Mouse (Mus musculus) lung, adult 2 months (tissue): ENCODE results near the gene Scn9a. TPM values are rescaled to one million over a fixed set of nuclear protein-coding genes. Genes with fewer than 3 reads are reported as not detected.

Experiments used
- DNase-seq: peaks from one replicate; pipeline ENCODE4 v3.0.0; 2022
- H3K4me1 ChIP-seq: fragments of 200-500 bp; 2 replicates; pipeline ENCODE4 v1.6.1; 2011; ENCODE audit warnings: low read length; ENCODE audit not compliant: control insufficient read depth, insufficient read depth
- H3K4me3 ChIP-seq: fragments of 200-500 bp; replicated peaks from 2 replicates; pipeline ENCODE3; 2011; ENCODE audit warnings: low read depth, mild to moderate bottlenecking, control low read depth, low read length; ENCODE audit errors: extremely low read depth
- CTCF ChIP-seq: fragments of 200-500 bp; IDR thresholded peaks from 2 replicates; pipeline ENCODE4 v1.5.1; 2011; ENCODE audit warnings: mild to moderate bottlenecking, low read length, control low read depth; ENCODE audit not compliant: insufficient read depth
- POLR2A ChIP-seq: fragments of 200-500 bp; IDR thresholded peaks from 2 replicates; pipeline ENCODE4 v1.6.1; 2011; ENCODE audit warnings: low read depth, mild to moderate bottlenecking, control low read depth, low read length, borderline replicate concordance; ENCODE audit errors: extremely low read depth
- WGBS: fragments of 180-500 bp; shearing (Covaris S2); methylation state at CpG from one replicate; pipeline ENCODE4 v1.1.7; 2018; 5-methylcytosine and 5-hydroxymethylcytosine counted together
- polyA plus RNA-seq: library from polyadenylated mRNA; depleted of rRNA; stranded (reverse); fragments of >200 nt; gene quantifications from 2 replicates; pipeline ENCODE4 v1.2.3, GENCODE M21; 2012

Gene Scn9a
- polyA plus RNA-seq, 1 experiment, result 0.01 TPM

DNA sequence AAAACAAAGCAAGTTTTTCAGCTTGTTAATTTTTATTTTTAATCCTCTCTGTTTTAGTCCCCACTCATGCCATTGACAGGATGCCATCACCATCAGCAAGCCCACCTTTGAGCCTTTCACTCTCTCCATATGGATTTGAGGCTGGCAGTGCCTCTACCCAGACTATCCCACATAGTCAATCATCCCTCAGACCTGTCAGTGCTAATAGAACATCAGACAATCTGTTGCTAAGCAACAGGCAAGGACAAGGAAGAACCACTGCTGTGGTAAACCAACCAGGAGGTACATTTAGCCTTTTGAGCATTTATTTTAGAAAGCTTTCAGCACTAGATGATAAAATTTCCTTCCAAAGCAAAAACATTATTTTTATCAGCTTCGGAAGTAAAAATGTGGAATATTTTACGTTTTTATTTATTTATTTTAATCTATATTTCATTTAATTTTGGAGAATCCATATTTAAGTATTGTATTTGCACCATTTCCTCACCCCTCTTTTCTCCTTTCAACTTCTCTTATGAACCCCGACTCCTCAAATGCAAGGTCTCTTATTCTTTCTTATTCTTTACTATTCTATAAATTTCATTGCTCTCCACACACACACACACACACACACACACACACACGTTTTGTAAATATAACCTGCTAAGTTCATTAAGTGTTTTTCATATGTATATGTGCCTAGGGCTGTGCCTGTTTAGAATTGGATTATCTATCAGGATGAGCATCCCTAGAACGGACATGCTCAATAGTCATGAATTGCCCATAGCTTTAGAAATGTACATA lies 54.5 kb downstream of the Scn9a start:
- TF ChIP-seq CTCF (no peak), POLR2A (no peak)
- WGBS, result 60% methylated on average over 5 of the region's 5 CpGs
- Histone ChIP-seq H3K4me1 (no peaks in the 10 kb centered on the region), H3K4me3 (no peak overlapping the region)
- no peak for DNase-seq

DNA sequence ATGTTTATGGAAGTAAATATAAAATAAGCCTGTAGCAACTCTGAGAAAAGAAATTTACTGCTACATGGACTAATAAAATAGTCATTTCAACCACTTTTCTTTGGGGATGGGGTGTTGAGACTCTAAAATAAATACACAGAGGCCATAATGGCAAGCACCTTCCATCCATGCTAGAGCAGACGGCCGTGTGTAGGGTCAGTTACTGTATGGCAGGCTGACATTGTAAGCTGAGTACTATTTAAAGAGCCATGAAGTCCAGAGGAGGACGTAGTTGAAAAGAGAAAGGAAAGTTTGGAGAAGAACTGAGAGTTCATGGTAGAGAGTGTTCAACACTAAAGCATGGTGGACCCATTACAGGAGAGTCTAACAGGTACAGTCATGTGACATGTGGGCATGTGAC lies 86.5 kb downstream of the Scn9a start:
- no peak for DNase-seq
- 66% methylated on average over 3 of the region's 3 CpGs for WGBS
- TF ChIP-seq CTCF (no peak), POLR2A (no peak)
- no peak overlapping the region for H3K4me3 ChIP-seq
- H3K4me1 ChIP-seq, result no peaks in the 10 kb centered on the region

DNA sequence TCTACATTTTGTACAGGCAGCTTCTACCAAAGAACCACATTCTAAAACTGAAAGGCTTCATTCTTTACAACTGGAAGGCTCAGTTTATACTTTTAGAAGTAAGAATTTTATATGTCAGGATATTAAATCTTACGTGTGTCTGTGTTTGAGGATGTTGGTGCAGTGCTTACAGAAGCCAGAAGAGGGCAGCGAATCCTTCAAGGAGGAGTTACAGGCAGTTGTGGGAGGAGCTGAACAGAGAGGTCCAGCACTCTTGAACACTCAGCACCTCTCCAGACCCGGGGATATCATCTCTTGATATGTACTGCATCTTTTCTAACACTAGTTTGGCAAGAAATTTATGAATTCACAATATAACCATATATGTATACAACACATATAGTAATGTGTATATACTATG lies 114.8 kb downstream of the Scn9a start:
- TF ChIP-seq POLR2A, result no peak
- no peak for TF ChIP-seq CTCF
- Histone ChIP-seq H3K4me1 (no peaks in the 10 kb centered on the region), H3K4me3 (no peak overlapping the region)
- 58% methylated on average over 3 of the region's 3 CpGs for WGBS
- no peak for DNase-seq

DNA sequence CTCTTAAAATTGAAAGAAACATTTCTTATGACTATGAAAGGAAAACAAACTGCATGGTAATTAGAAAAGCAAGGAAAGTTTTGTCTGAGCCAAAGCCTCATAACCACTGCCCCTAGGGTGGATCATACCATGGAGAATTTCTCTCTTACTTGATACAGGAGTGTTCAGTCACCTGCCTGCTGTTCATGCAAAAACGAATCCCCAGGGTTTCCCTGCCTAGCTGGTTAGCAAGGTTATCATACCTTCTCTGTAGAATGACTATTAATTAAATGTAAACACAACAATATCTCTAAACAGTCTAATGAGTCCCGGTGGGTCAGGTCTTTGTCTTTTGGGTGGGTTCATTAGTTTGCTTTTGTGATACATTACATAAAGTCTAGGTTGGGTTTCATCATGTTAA lies 123.3 kb downstream of the Scn9a start:
- whole genome bisulfite sequencing, result 58% methylated on average over 2 of the region's 2 CpGs
- no peak for TF ChIP-seq CTCF
- no peak for TF ChIP-seq POLR2A
- DNase-seq, result no peak
- Histone ChIP-seq H3K4me3 (no peak overlapping the region), H3K4me1 (no peaks in the 10 kb centered on the region)

DNA sequence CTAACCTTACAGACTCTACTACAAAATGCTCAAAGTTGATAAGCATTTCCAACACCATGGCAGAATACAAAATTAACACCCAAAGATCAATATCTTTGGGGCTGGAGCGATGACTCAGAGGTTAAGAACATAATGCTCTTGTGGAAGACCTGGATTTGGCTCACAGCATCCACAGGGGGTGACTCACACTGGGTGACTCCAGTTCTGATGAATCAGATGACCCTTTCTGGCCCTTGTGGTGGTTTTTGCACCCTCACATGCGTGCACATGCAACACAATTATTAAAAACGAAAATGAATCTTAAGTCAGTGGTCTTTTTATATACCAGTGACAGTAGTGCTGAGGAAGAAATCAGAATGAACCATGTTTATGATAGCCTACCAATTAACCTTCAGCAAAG lies 126.7 kb downstream of the Scn9a start:
- H3K4me3 ChIP-seq, result no peak overlapping the region
- H3K4me1 ChIP-seq, result no peaks in the 10 kb centered on the region
- 65% methylated on average over 3 of the region's 3 CpGs for WGBS
- DNase-seq, result no peak
- no peak for TF ChIP-seq POLR2A
- TF ChIP-seq CTCF, result no peak

DNA sequence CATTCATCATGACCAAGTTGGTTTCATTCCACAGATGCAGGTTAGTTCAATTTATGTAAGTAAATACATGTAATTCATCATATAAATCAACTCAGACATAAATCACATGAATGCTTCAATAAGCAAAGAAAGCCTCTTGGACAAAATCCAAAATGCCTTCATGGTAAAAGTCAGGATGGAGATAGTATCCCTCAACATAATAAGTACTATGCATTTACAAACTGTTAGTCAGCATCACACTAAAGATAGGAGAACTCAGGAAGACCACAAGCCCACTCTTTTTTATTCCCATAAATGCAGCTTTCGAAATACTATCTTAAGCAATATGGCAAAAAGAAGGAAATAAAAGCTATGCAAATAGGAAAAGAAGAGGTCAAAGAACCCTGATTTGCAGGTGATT lies 127.1 kb downstream of the Scn9a start:
- DNase-seq, result no peak
- 76% methylated on average over 1 of the region's 1 CpGs for WGBS
- TF ChIP-seq CTCF (no peak), POLR2A (no peak)
- no peak overlapping the region for H3K4me3 ChIP-seq
- no peaks in the 10 kb centered on the region for H3K4me1 ChIP-seq

DNA sequence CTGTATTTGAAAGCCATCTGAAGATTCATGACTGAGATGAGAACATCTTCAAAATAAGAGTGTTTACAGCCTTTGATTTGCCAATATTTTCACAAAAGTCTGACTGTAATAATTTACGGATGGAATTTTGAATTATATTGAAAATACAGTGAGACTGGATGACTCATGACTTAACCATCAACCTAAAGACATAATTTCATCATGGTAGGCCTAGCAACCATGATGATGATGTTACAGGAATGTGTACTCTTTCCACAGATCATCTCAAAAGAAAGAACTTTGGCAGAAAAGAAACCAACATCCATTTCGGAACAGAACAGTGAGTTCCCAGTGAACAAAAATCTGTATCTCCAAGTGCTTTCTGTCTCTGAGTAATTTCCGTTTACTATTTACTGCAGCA lies 132.6 kb downstream of the Scn9a start:
- 82% methylated on average over 3 of the region's 3 CpGs for WGBS
- DNase-seq, result no peak
- Histone ChIP-seq H3K4me3 (no peak overlapping the region), H3K4me1 (no peaks in the 10 kb centered on the region)
- no peak for TF ChIP-seq POLR2A
- no peak for TF ChIP-seq CTCF

DNA sequence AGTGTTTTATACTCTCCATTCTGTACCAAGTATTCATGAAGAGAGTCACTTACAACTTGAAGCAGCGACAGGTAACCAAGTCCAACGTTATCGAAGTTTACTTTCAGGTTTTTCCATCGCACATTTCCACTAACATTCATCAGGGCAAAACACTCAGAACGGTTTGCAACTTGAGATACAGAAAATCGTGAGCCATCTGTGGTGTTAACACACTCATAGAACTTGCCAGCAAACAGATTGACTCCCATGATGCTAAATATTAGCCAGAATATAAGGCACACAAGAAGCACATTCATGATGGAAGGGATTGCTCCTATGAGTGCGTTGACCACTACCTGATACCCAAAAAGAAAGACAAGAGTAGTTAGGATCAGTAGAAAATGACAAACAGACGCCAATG lies 140.2 kb downstream of the Scn9a start:
- DNase-seq, result no peak
- no peak overlapping the region for H3K4me3 ChIP-seq
- no peak for TF ChIP-seq POLR2A
- TF ChIP-seq CTCF, result no peak
- WGBS, result 78% methylated on average over 8 of the region's 8 CpGs
- H3K4me1 ChIP-seq, result no peaks in the 10 kb centered on the region

DNA sequence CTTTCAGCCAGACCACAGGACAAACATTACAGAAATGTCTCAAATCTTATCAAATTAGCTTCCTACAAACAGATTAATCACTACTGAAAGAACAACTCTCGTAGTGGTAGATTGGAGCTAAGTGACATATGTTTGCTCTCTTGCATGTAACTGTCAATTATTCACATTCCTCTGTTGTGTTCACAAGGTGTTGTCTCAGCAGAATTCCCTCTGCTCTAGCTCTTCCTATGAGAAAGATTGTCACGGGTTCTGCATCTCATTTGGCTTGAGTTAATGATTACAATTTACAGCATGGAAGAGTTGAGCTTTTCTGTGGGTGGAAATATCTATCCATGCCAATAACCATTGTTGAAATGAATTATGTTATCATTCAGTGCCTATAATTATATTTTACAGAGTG lies 156.4 kb downstream of the Scn9a start:
- no peak for DNase-seq
- Histone ChIP-seq H3K4me3 (no peak overlapping the region), H3K4me1 (no peaks in the 10 kb centered on the region)
- WGBS, result 44% methylated on average over 2 of the region's 2 CpGs
- no peak for TF ChIP-seq CTCF
- TF ChIP-seq POLR2A, result no peak

DNA sequence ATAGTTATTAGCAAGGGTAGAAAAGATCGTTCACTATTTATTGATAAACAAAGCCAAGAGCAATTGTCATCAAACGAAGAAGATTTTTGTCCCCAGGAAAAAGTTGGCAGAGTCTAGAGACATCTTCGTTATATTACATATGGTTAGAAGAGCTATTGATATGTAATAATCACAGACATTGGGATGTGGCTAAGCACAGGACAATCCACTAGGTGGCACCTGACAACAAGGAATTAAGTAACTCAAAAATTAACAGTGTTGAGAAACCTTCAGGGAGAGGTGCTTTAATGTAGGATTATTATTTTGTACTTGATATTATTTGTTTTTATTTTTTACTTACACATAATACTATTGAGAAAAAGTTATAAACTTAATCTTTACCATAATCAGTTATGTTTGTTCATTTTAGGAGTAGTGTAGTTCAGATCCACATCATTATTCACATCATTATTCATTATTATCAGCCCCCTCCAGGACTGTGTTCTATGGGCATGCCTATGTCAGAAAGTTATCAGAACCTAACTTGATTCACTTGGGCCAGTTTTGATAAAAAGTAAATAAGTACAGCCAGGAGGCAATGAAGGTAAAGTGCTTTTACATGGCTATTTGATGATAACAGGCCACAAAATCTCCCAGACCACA lies 161.5 kb downstream of the Scn9a start:
- Histone ChIP-seq H3K4me1 (no peaks in the 10 kb centered on the region), H3K4me3 (no peak overlapping the region)
- DNase-seq, result no peak
- 47% methylated on average over 3 of the region's 3 CpGs for WGBS
- TF ChIP-seq POLR2A (no peak), CTCF (no peak)
